Mouse (Mus musculus) MN1 (cell line): Measurements from ENCODE around the gene Tubb4a.
"Not testable (repeated sequence)": the region's sequence is repeated elsewhere in the genome, so short reads cannot be mapped to it uniquely, and the experiment has no call there.

ENCODE experiments used
- DNase-seq: peaks from one replicate; pipeline ENCODE4 v3.0.0-alpha.2; 2016; ENCODE audit warnings: low spot score

Tubb4a gene

GRCm38 (mm10) chr17:57058891-57059485 lies 28.6 kb downstream of the Tubb4a start, which contains the start of gene Crb3:
Gene Crb3, plus strand, starts transcription at chr17:57059105.
- peak; percentile 56 for DNase-seq

- no peak for DNase-seq
Measured at GRCm38 (mm10) chr17:57056246-57056645, 31.3 kb downstream of the Tubb4a start.

GRCm38 (mm10) chr17:57051679-57052078 lies 35.9 kb downstream of the Tubb4a start:
- not testable (repeated sequence) for DNase-seq

- DNase-seq: no peak
Measured at GRCm38 (mm10) chr17:57048816-57049215, 38.8 kb downstream of the Tubb4a start.

GRCm38 (mm10) chr17:57047406-57047805 lies 40.2 kb downstream of the Tubb4a start:
- no peak for DNase-seq

- DNase-seq: no peak
Measured at GRCm38 (mm10) chr17:57041554-57041953, 46.0 kb downstream of the Tubb4a start, which contains the start of gene Slc25a41. Gene Slc25a41, minus strand, starts transcription at chr17:57041654.

- DNase-seq: no peak
Measured at GRCm38 (mm10) chr17:57038978-57039377, 48.6 kb downstream of the Tubb4a start.

- no peak for DNase-seq
Measured at GRCm38 (mm10) chr17:57032854-57033253, 54.7 kb downstream of the Tubb4a start.

- DNase-seq: peak; percentile 100
Measured at GRCm38 (mm10) chr17:57031661-57032420, 55.7 kb downstream of the Tubb4a start.

- peak; percentile 52 for DNase-seq
Measured at GRCm38 (mm10) chr17:57030931-57031660, 56.5 kb downstream of the Tubb4a start, which contains the start of gene Khsrp. Gene Khsrp, minus strand, starts transcription at chr17:57031522.
